Mouse (Mus musculus): ENCODE data around the gene Fam210b.
"Not testable (repeated sequence)": the region's sequence is repeated elsewhere in the genome, so short reads cannot be mapped to it uniquely, and the experiment has no call there.

Fam210b gene

GRCm38 (mm10) chr2:172345258-172345738 lies at the start of gene Fam210b:
Gene Fam210b, plus strand, starts transcription at chr2:172345565.
- DNase-seq, result peak; percentile 98

GRCm38 (mm10) chr2:172298083-172298482 lies 47.3 kb upstream of the Fam210b start:
- no peak for DNase-seq

GRCm38 (mm10) chr2:172298542-172298941 lies 46.8 kb upstream of the Fam210b start:
- no peak for DNase-seq

DNA sequence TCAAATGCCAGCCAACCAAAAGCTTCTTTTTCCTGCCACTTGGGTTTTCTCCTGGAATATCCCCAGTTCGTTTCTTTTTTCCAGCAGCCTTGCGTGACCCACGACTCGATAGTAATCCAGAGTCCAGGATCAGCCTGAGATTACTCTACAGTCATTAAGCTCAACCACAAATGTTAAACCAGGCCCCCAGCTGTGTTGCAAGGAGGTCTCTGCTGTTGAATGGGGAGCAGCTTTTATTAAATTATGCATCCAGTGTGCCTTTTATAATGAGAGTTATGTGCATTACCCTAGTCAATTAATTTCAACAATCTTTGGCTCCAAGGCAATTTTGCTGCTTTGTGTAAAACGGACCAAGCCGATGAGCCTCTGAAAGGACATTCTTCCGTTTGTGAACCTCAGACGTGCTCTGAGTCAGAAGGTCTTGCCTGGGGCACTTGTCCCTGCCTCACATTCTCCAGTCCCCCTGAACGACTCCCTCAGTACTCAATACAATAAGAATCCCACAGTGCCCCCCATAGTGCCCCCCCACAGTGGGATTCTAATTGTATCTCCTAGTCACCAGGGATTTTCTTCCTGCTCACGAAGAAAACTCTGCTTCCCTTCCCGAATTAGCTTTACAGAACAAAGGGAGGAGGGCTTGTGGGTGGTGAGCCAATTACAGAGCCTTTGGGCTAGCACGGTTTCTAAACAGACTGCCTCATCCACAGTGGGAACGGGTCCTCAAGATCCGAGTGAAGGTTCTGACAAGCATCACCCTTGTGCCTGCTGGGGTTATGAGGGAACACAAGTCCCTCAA lies 46.0 kb upstream of the Fam210b start:
- no peak for DNase-seq

DNA sequence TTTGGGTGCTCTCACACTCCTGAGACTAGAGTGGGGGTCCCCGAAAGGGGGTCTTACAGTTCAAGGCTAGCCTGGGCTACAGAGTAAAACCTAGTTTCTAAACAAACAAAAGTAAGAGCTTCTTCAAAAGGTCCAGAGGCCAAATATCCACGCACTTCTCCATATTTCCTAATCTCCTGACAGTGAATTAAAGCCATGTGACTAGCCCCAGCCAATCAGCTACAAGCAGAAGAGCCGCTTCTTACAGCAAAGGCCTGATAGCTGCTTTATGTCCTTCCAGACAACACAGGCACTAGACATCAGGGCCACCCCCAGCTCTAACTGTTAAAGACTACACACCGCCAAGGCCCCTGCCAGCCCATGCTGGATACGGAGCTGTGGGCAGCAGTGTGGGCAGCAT lies 43.0 kb upstream of the Fam210b start:
- no peak for DNase-seq

GRCm38 (mm10) chr2:172304118-172304708 lies 41.2 kb upstream of the Fam210b start:
- no peak for DNase-seq

GRCm38 (mm10) chr2:172305546-172305945 lies 39.8 kb upstream of the Fam210b start:
- not testable (repeated sequence) for DNase-seq

- DNase-seq, result no peak
Observed at GRCm38 (mm10) chr2:172306544-172306943, 38.8 kb upstream of the Fam210b start.

DNA sequence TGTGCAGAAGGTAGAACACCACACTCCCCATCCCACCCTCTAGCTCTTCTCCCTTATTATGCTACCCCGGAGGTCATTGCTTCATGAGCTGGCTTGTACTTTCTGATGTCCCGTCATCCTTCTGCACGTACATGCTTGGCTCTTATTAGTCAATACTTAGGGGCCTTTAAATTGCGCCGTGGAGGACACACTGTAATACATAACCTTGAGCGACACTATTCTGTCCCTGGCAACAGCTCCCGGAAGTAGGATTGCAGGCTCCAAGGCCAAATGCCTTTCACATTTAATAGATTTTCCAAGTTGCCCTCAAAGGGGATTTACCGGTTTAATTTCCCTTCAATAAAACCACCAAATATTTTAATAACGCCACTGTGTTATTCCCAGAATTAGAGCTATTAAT lies 33.6 kb upstream of the Fam210b start:
- DNase-seq, result no peak

DNA sequence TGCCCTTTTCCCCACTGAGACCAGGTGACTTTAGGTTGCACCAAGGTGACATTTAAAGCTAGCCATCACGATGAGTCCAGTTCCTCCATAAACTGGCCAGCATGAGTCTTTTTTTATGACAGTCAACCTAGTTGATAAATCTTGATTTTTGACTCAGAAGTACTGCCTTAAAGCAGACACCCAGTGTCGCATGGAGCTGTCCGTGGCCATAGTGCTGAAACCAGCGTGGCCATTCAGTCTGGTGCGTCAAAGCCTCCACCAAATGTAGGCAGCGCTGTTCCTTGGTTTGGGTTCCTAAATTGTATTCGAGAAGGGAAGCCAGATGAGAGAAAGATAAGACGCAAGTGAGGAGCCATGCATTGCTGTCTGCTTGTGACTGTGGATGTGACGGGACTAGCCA lies 24.5 kb upstream of the Fam210b start:
- no peak for DNase-seq

GRCm38 (mm10) chr2:172328248-172328647 lies 17.1 kb upstream of the Fam210b start:
- DNase-seq, result no peak

GRCm38 (mm10) chr2:172329179-172329578 lies 16.2 kb upstream of the Fam210b start:
- DNase-seq, result peak; percentile 57

DNA sequence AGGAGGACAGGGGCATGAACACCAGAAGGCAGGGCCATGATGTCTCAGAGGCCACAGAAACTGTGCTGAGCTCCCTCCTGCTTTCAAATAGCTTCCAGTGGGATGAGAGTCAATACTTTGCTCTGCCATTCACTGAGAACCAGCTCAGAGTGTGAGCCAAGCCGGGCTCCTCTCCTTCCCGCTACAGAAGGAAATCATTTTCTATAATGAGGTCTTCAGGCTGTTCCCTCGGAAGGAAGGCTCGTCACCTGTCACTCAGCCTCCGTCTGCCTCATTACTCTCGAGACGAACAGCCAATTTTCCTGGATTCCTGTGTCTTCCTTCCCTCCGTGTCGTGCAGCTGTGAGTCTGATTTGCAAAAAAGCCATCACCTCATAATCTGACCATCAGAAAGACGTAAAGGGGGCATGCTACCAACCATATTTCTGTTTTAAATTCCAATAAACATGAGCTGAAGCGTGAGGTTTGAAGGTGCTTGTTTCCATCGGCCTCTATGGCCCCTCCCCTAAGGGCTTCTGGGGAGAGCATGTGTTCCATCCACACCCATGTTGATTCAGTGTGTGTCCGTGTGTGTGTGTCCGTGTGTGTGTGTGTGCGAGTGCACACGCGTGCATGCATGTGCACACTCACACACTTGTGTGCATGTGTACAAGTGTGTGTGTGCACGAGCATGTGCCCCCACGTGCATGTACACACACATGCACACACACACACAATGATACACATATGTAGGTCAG lies 7.0 kb upstream of the Fam210b start:
- no peak for DNase-seq

- no peak for DNase-seq
Observed at GRCm38 (mm10) chr2:172340936-172341335, 4.4 kb upstream of the Fam210b start.

DNA sequence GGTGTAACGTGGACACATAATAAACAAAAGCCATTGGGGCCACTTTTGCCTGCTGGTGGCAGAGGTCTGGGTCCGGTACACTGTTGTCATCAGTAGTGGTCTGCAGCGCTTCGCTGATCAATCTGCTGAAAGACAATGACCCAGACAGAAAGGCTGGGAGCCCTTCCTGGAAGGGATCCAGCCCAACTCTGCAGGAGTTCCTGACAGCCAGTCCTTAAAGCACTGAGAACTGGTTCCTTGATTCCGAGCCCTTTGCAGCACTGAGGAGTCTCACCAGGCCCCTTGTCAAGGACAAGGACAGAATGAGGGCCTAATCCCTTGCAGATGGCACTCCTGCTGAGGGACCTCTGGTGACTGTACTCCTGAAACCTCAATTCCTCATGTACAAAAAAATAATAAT lies 3.8 kb upstream of the Fam210b start:
- DNase-seq, result no peak

DNA sequence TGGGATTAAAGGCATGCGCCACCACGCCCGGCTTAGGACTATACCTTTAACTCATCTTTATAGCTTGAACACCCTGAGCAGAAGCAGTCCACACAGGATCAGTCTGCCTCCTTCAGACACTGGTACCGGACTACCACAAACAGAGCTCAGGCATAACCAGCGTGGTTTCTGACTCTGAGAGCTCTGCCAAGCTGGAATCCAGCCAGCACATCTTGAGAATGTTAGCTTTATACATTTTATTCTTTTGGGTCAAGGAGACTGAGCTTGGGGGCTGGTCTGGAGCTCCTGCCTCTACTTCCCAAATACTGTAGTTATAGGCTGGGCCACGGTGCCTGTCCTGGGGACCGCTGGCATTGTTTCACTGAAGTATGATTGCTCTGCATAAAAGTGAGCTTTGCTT lies 1.6 kb upstream of the Fam210b start:
- no peak for DNase-seq

GRCm38 (mm10) chr2:172344669-172345068 lies 696 bp upstream of the Fam210b start:
- DNase-seq, result no peak

- no peak for DNase-seq
Observed at GRCm38 (mm10) chr2:172346034-172346929, 917 bp downstream of the Fam210b start.

- no peak for DNase-seq
Observed at GRCm38 (mm10) chr2:172346933-172347611, 1.7 kb downstream of the Fam210b start.

GRCm38 (mm10) chr2:172348297-172348950 lies 3.1 kb downstream of the Fam210b start:
- peak; percentile 52 for DNase-seq

- DNase-seq, result no peak
Observed at GRCm38 (mm10) chr2:172349776-172350175, 4.4 kb downstream of the Fam210b start.
